Mouse (Mus musculus): ENCODE results near the gene Selenov.

GRCm38 (mm10) chr7:28334534-28334933, 43.5 kb upstream of the Selenov start:
- no peak for TF ChIP-seq CTCF (IDR thresholded peaks at IDR 0.05; ENCODE audit: low read depth)
- TF ChIP-seq EP300 (IDR thresholded peaks at IDR 0.05; ENCODE audit: low read depth) = no peak
